Mouse (Mus musculus) neural tube, embryonic 13.5 days (tissue): ENCODE results near the gene Gpr18. TPM values are rescaled to one million over a fixed set of nuclear protein-coding genes. Genes with fewer than 3 reads are reported as not detected.
"Not testable (repeated sequence)": the region's sequence is repeated elsewhere in the genome, so short reads cannot be mapped to it uniquely, and the experiment has no call there.

Experiments
- ATAC-seq: fragments of 200-750 bp; cut with Nextera tagmentation; 2 replicates; pipeline ENCODE4 v1.8.0; 2017; ENCODE audit warnings: low read depth, mild to moderate bottlenecking, moderate TSS enrichment, moderate library complexity
- H3K27ac ChIP-seq: fragments of 300-500 bp; sonication (generic); replicated peaks from 2 replicates; pipeline ENCODE4 v1.5.1; 2015; ENCODE audit warnings: moderate library complexity, mild to moderate bottlenecking, inconsistent platforms
- H3K27me3 ChIP-seq: fragments of 300-500 bp; sonication (generic); 2 replicates; pipeline ENCODE4 v1.6.1; 2015; ENCODE audit warnings: mild to moderate bottlenecking, inconsistent platforms
- H3K36me3 ChIP-seq: fragments of 300-500 bp; sonication (generic); 2 replicates; pipeline ENCODE4 v1.6.1; 2015; ENCODE audit warnings: mild to moderate bottlenecking, inconsistent platforms
- H3K4me1 ChIP-seq: fragments of 300-500 bp; sonication (generic); replicated peaks from 2 replicates; pipeline ENCODE4 v1.6.1; 2015; ENCODE audit warnings: inconsistent platforms
- H3K4me2 ChIP-seq: fragments of 300-500 bp; sonication (generic); 2 replicates; pipeline ENCODE4 v1.6.1; 2015; ENCODE audit warnings: inconsistent platforms, mild to moderate bottlenecking, moderate library complexity
- H3K4me3 ChIP-seq: fragments of 300-500 bp; sonication (generic); 2 replicates; pipeline ENCODE4 v1.5.1; 2015; ENCODE audit warnings: mild to moderate bottlenecking, inconsistent platforms
- H3K9ac ChIP-seq: fragments of 300-500 bp; sonication (generic); 2 replicates; pipeline ENCODE4 v1.6.1; 2015; ENCODE audit warnings: moderate library complexity, mild to moderate bottlenecking, inconsistent platforms
- H3K9me3 ChIP-seq: fragments of 300-500 bp; sonication (generic); 2 replicates; pipeline ENCODE4 v1.6.1; 2016; ENCODE audit warnings: inconsistent platforms
- WGBS: fragments of 180-500 bp; shearing (Covaris S2); methylation state at CpG from one replicate; pipeline ENCODE4 v1.1.7; 2015; 5-methylcytosine and 5-hydroxymethylcytosine counted together
- polyA plus RNA-seq: library from polyadenylated mRNA; unstranded; fragments of >200 nt; fragmentation: Nextera tagmentation; extraction: Ambion mirVana; gene quantifications from 2 replicates; pipeline ENCODE4 v1.2.1, GENCODE M21; 2015

The Gpr18 gene
- polyA plus RNA-seq, 1 experiment from 2014 or later = 0.17 TPM

DNA sequence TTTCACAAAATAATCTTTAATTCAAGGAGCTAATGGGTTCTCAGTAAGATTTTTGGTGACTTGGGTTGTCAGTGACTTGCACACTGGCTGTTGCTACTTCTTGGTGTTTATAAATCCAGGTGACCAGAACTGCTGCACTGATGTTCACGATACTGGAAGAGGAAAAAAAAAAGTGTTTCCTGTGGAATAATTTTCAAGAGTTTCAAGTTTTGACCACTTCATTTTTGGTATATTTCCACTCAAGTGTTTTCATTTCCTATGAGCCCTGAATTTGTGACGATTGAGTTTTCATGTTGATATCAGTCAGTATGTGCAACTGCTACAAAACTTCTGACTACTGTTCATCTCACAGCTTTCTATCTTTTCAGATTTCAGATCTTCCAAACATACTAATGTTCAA is 38.7 kb downstream of the Gpr18 start:
- Histone ChIP-seq H3K4me3 (no peak overlapping the region), H3K9ac (no peak overlapping the region), H3K27me3 (0 out of 2 replicates have a peak, but pooled peaks cover 4% of the 10 kb centered on the region), H3K27ac (no peak overlapping the region), H3K4me1 (peaks cover 30% of the 10 kb centered on the region), H3K9me3 (no peaks in the 10 kb centered on the region), H3K4me2 (no peak overlapping the region), H3K36me3 (no peaks in the 10 kb centered on the region)
- no peak for ATAC-seq
- 93% methylated on average over 2 of the region's 2 CpGs for WGBS

DNA sequence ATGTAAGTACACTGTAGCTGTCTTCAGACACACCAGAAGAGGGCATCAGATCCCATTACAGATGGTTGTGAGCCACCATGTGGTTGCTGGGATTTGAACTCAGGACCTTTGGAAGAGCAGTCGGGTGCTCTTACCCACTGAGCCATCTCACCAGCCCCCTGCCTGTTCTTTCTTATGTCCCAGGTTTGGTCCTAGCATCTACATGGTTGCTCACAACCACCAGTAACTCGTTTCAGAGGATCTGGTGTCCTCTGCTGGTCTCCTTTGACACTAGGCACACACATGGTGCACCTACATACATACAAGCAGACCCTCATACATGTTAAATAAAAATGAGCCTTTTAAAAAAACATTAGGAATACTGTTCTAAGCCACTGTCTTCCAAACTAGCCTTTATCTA is 39.4 kb downstream of the Gpr18 start:
- ATAC-seq, H3K4me2 ChIP-seq, H3K9ac ChIP-seq, H3K4me3 ChIP-seq, H3K9me3 ChIP-seq, H3K27ac ChIP-seq, H3K36me3 ChIP-seq, H3K27me3 ChIP-seq: not testable (repeated sequence)
- WGBS = 71% methylated on average over 2 of the region's 2 CpGs
- peaks cover 25% of the 10 kb centered on the region for H3K4me1 ChIP-seq

DNA sequence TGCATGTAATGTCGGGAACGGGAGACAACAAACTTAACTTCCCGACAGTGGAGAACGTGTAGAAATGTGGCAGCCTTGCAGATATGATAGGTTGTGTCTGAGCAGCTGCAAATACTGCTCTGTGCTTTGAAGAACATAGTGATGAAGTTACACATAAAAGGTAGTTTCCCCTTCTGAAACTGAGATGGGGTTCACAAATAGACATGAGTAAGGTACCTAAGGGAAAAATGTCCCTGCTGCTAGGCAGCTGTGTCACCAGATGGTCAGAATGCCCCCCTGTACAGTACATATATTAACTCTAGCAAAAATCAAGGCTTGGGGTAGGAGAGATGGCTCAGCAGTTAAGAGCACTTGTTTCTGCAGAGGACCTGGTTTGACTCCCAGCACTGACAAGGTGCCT is 41.9 kb downstream of the Gpr18 start:
- WGBS = 83% methylated on average over 4 of the region's 4 CpGs
- Histone ChIP-seq H3K9me3 (no peaks in the 10 kb centered on the region), H3K4me3 (no peak overlapping the region), H3K27me3 (0 out of 2 replicates have a peak, but pooled peaks cover 4% of the 10 kb centered on the region), H3K36me3 (no peaks in the 10 kb centered on the region), H3K9ac (no peak overlapping the region), H3K4me2 (no peak overlapping the region), H3K27ac (no peak overlapping the region), H3K4me1 (peaks cover 5% of the 10 kb centered on the region; the same call in 1 of the 2 replicates)
- no peak for ATAC-seq

DNA sequence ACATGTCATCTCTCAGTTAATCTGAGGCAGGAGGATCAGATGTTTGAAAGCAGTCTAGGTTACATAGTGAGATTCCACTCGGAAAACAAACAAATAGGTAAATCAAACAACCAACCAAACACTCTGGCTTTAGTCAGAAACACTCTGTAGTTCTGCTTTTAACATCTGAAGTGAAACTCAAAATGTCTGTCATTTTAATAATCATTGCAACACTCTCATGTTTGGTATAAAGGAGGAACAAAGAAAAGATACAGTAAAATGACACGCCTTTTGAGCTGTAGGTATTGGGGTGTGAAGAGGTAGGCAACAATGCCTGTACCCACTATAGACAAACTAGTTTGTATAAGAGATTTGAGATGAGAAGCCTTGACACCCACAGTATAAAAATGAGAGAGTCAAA is 42.4 kb downstream of the Gpr18 start:
- WGBS = 80% methylated on average over 2 of the region's 2 CpGs
- H3K4me1 ChIP-seq = peaks cover 5% of the 10 kb centered on the region; the same call in 1 of the 2 replicates

DNA sequence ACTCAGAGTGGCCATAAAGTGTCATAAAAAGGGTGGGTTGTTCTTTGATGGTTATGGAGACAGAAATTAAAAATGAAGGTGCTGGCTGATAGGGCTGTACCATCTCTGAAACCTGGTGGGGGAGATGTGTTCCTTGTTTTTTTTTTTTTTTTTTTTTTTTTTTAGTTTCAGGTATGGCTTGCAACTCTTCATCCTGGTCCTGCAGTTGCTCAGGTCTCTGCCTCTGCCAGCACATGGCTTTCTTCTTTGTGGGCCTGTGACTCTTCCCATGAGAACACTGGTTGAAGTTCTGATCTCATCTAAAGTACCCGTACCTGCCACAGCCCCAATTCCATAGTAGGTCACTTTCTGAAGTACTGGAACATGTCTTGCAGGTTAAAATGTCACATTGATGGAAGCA is 42.8 kb downstream of the Gpr18 start:
- no peak overlapping the region for H3K4me3 ChIP-seq
- H3K27me3 ChIP-seq = 0 out of 2 replicates have a peak, but pooled peaks cover 4% of the 10 kb centered on the region
- no peak overlapping the region for H3K9ac ChIP-seq
- H3K27ac ChIP-seq = no peak overlapping the region
- no peaks in the 10 kb centered on the region for H3K36me3 ChIP-seq
- ATAC-seq = no peak
- H3K9me3 ChIP-seq = no peaks in the 10 kb centered on the region
- WGBS = 81% methylated on average over 1 of the region's 1 CpGs
- H3K4me2 ChIP-seq = no peak overlapping the region
- peaks cover 4% of the 10 kb centered on the region; the same call in 1 of the 2 replicates for H3K4me1 ChIP-seq

More for the DNA sequence above, 42.4 kb downstream of the Gpr18 start:
- Histone ChIP-seq H3K36me3 (no peaks in the 10 kb centered on the region), H3K4me2 (no peak overlapping the region), H3K27ac (no peak overlapping the region), H3K9ac (no peak overlapping the region), H3K4me3 (no peak overlapping the region), H3K9me3 (no peaks in the 10 kb centered on the region), H3K27me3 (0 out of 2 replicates have a peak, but pooled peaks cover 4% of the 10 kb centered on the region)
- ATAC-seq = no peak

DNA sequence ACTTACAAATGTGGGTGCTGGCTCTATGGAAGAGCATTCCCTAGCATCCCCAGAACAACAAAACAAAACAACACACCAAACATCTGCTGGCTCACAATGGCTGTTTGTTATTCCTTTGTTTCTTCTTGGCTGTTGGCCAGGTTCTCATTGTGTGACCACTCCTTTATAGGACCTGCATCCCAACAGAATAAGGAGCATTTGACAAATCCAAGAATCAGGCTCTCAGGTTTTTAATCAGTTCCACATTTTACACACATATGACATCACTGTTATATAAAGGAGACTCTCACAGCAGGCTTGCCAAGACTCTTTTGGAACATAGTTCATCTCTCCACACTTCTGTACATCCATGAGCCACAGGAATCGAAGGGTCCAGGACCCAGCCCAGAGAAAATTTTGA is 46.5 kb downstream of the Gpr18 start:
- no peak overlapping the region for H3K27ac ChIP-seq
- 73% methylated on average over 1 of the region's 1 CpGs for WGBS
- no peak overlapping the region for H3K4me2 ChIP-seq
- H3K4me1 ChIP-seq = no peaks in the 10 kb centered on the region
- H3K9ac ChIP-seq = no peak overlapping the region
- no peaks in the 10 kb centered on the region for H3K9me3 ChIP-seq
- H3K36me3 ChIP-seq = no peaks in the 10 kb centered on the region
- H3K4me3 ChIP-seq = no peak overlapping the region
- 0 out of 2 replicates have a peak, but pooled peaks cover 4% of the 10 kb centered on the region for H3K27me3 ChIP-seq
- no peak for ATAC-seq

DNA sequence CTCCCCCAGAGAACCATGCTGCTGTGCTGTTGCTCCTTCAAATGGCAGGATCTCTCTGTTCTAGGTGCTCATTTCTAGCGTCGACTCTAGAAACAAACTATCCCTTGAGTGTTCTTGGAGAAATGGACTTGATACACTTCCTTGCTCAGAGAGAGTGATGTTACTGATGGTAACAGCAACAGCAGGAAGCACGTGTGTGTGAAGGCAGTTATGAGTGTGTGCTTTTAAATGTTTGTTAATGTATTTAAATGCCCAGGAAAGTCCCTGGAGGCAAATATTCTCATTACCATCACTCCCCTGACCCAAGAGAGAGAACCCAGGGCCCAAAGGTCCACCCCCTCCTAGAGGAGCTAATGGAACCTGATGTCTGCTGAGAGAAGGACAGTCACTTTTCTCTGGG is 49.0 kb downstream of the Gpr18 start:
- Histone ChIP-seq H3K4me3 (no peak overlapping the region), H3K9me3 (no peaks in the 10 kb centered on the region), H3K27me3 (no peaks in the 10 kb centered on the region), H3K36me3 (no peaks in the 10 kb centered on the region), H3K4me2 (no peak overlapping the region), H3K4me1 (no peaks in the 10 kb centered on the region), H3K27ac (no peak overlapping the region), H3K9ac (no peak overlapping the region)
- WGBS = 80% methylated on average over 3 of the region's 3 CpGs
- ATAC-seq = no peak

DNA sequence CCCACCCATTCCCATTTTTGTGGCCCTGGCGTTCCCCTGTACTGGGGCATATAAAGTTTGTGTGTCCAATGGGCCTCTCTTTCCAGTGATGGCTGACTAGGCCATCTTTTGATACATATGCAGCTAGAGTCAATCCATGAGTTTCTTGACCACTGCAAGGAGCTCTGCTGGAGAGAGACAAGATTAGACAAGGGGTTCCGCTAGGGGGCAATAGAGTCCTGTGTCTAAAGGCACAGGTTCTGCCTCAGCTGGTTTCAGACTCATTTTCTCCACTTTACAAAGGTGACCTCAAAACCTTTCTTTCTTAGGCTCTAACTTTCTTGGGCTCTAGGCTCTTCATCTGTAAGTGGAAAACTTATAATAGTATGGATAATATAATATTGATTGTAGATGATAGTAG is 50.4 kb downstream of the Gpr18 start:
- not testable (repeated sequence) for H3K4me2 ChIP-seq, H3K4me1 ChIP-seq, H3K27ac ChIP-seq, H3K36me3 ChIP-seq, H3K27me3 ChIP-seq, H3K4me3 ChIP-seq, H3K9me3 ChIP-seq, H3K9ac ChIP-seq
- whole genome bisulfite sequencing = 0% methylated on average over 2 of the region's 2 CpGs
- peak; percentile 27; the same call in 1 of the 2 replicates for ATAC-seq

Other genes starting within 250 kb of the Gpr18 start
- gene Dock9, start 117.9 kb downstream of the Gpr18 start, polyA plus RNA-seq = 5.2 and 6.4 TPM in 2 replicates
- gene Ubac2, start 37.2 kb downstream of the Gpr18 start, polyA plus RNA-seq = 54.6 and 59.3 TPM in 2 replicates
- 1.5 and 1.6 TPM in 2 replicates for gene Gpr183, start 49.4 kb upstream of the Gpr18 start, polyA plus RNA-seq
- not detected in 2 replicates for gene Timm8a2, start 118.9 kb upstream of the Gpr18 start, polyA plus RNA-seq
- 121 and 127 TPM in 2 replicates for gene Tm9sf2, start 191.3 kb upstream of the Gpr18 start, polyA plus RNA-seq